Mouse (Mus musculus) bone marrow, adult 2 months (tissue): ENCODE data around the gene Rnase2a. TPM values are rescaled to one million over a fixed set of nuclear protein-coding genes. Genes with fewer than 3 reads are reported as not detected.
A peak's percentile ranks its signal among the peaks of the same experiment; 100 is the strongest.
"Not testable (repeated sequence)": the region's sequence is repeated elsewhere in the genome, so short reads cannot be mapped to it uniquely, and the experiment has no call there.

Source experiments
- H3K27ac ChIP-seq: fragments of 200-500 bp; 2 replicates; pipeline ENCODE4 v1.5.1; 2012; ENCODE audit warnings: low read depth, mild to moderate bottlenecking, control low read depth, inconsistent platforms, low read length; ENCODE audit not compliant: control insufficient read depth, poor library complexity, insufficient read depth
- H3K4me1 ChIP-seq: fragments of 200-500 bp; 2 replicates; pipeline ENCODE4 v1.6.1; 2011; ENCODE audit warnings: low read length; ENCODE audit not compliant: control insufficient read depth, insufficient read depth
- H3K4me3 ChIP-seq: fragments of 200-500 bp; replicated peaks from 2 replicates; pipeline ENCODE3; 2011; ENCODE audit warnings: mild to moderate bottlenecking, low read depth, low read length, control low read depth; ENCODE audit not compliant: control insufficient read depth
- CTCF ChIP-seq: fragments of 200-500 bp; IDR thresholded peaks from 2 replicates; pipeline ENCODE4 v1.5.1; 2011; ENCODE audit warnings: low read length, control low read depth; ENCODE audit not compliant: control insufficient read depth, insufficient read depth
- POLR2A ChIP-seq: fragments of 200-500 bp; IDR thresholded peaks from 2 replicates; pipeline ENCODE4 v1.6.1; 2011; ENCODE audit warnings: low read depth, mild to moderate bottlenecking, control low read depth, low read length, borderline replicate concordance; ENCODE audit not compliant: control insufficient read depth
- WGBS: fragments of 180-500 bp; shearing (Covaris S2); methylation state at CpG from one replicate; pipeline ENCODE4 v1.1.7; 2018; 5-methylcytosine and 5-hydroxymethylcytosine counted together
- polyA plus RNA-seq: library from polyadenylated mRNA; stranded (reverse); fragments of >200 nt; gene quantifications from 2 replicates; pipeline ENCODE4 v1.2.4, GENCODE M21; 2011; ENCODE audit warnings: low replicate concordance; ENCODE audit not compliant: missing spikeins, insufficient read depth, insufficient read length

The Rnase2a gene
- polyA plus RNA-seq, 1 experiment: not detected

DNA sequence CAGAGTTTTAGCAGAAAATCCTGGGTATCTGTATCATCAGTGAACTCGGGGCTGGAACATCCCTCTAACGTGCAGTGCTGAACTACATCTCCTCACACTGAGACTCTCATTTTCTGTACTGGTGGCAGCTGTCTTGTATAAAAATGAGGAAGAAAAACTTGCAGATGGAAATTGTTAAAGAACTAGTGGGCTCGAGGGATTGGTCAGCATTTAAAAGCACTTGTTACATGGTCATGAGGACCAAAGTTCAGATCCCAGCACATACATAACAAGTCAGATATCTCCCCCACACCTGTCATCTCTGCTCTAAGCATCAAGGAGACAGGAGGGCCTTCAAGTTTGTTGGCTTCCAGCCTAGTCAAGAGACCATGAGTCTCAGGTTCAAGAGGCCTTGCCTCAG is 5.6 kb downstream of the Rnase2a start:
- Histone ChIP-seq H3K4me1 (no peaks in the 10 kb centered on the region), H3K27ac (no peak overlapping the region), H3K4me3 (no peak overlapping the region)
- 37% methylated on average over 3 of the region's 3 CpGs for WGBS
- TF ChIP-seq POLR2A: no peak
- no peak for TF ChIP-seq CTCF

DNA sequence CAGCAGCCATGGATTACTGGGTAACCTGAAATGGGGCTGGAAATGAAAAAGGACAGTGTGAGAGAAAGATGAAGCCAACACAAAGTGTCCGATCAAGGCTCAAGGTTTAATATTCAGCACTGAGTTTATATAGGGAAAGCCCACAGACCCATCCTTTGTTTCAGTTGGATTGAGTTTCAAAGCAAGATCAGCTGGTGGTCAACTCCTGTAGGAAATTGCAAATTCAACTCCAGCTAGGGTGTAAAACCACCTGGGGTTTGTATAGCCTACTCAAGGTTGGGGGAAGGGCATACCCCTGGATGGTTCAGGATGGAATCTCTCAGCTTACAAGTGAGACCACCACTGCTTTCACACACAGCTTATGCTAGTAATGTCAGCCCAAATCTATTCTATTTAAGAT is 8.2 kb downstream of the Rnase2a start:
- TF ChIP-seq CTCF (no peak), POLR2A (no peak)
- no peak overlapping the region for H3K4me3 ChIP-seq
- H3K4me1 ChIP-seq: no peaks in the 10 kb centered on the region
- 94% methylated on average over 1 of the region's 1 CpGs for WGBS
- H3K27ac ChIP-seq: no peak overlapping the region

DNA sequence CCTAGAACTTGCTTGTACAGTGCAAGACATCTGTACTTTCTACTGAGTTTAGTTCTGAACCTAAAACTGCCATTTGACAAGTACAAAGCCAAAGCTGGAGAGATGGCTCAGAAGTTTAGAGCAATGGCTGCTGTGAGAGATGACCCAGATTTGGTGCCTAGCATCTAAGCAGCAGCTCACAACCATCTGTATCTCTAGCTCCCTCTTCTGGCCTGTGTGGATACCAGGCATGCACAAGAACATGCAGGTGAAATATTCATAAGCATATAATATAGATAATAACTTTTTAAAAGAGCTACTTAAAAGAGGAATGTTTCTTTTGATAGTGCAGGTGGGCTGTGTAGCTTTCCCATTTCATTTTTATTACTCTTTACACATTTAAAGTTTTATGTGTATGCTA is 15.0 kb downstream of the Rnase2a start:
- Histone ChIP-seq H3K4me3 (no peak overlapping the region), H3K4me1 (no peaks in the 10 kb centered on the region), H3K27ac (no peak overlapping the region)
- TF ChIP-seq CTCF: peak; percentile 66
- TF ChIP-seq POLR2A: no peak

DNA sequence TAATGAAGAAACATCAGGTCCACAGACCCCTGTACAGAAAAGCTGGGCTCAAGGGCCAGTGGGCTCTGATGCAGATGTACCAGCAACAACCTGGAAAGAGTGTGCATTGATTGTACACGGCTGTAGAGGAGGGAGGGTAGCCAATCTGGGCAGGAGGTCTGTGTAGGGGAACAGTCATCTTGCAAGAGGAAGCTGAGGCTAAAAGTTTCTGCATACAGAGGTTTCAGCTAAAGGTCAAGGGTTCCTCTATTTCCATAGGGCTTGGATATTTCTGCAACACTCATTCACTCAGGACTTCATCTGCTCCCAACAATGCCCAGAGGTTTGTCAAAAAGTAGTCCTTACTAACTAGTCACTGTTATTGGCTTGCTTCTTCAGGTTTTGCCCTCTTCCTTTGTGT is 18.4 kb downstream of the Rnase2a start:
- H3K27ac ChIP-seq: not testable (repeated sequence)
- WGBS: 3% methylated on average over 1 of the region's 1 CpGs

DNA sequence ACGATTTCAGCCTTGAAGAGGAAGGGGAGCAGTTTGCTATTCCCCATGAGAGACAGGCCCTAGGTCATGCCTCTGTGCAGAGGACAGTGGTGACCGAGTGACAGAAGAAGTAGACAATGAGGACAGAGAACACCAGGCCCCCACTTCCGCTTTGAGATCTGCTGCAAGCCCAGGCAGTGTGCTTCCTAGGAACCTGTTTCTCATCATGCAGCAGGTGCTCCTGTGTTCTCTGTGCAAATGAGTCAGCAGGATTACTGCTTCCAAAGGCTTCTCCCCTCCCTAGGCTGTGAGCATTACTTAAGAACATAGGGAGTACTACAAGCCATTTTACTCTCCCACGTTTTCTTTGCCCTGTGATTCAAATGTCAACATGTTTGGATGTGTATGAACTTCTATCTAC is 26.3 kb downstream of the Rnase2a start:
- not testable (repeated sequence) for H3K4me1 ChIP-seq, H3K27ac ChIP-seq, H3K4me3 ChIP-seq
- 48% methylated on average over 4 of the region's 4 CpGs for WGBS

More for the DNA sequence above, 18.4 kb downstream of the Rnase2a start:
- not testable (repeated sequence) for H3K4me3 ChIP-seq, H3K4me1 ChIP-seq

DNA sequence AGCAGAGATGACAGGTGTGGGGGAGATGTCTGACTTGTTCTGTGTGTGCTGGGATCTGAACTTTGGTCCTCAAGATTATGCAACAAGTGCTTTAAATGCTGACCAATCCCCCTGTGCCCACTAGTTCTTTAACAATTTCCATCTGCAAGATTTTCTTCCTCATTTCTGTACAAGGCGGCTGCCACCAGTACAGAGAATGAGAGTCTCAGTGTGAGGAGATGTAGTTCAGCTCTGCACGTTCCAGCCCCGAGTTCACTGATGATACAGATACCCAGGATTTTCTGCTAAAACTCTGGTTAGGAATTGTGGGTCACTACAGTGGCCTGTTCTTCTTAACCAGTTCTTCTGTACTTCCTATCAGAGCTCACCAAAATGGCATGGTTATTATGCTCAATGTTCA is 35.8 kb downstream of the Rnase2a start:
- H3K4me3 ChIP-seq, H3K27ac ChIP-seq, H3K4me1 ChIP-seq: not testable (repeated sequence)
- WGBS: 69% methylated on average over 3 of the region's 3 CpGs

Other genes starting within 250 kb of the Rnase2a start
- gene Rnase10, start 248.4 kb downstream of the Rnase2a start, polyA plus RNA-seq: not detected in 2 replicates
- not detected in 2 replicates for gene Rnase9, start 214.2 kb downstream of the Rnase2a start, polyA plus RNA-seq
- gene Rnase11, start 205.9 kb downstream of the Rnase2a start, polyA plus RNA-seq: not detected in 2 replicates
- 4.9 TPM in 1 of 2 replicates, not detected in the other for gene Rnase12, start 198.5 kb downstream of the Rnase2a start, polyA plus RNA-seq
- gene Olfr750, start 181.7 kb downstream of the Rnase2a start, polyA plus RNA-seq: not detected in 2 replicates
- 3.1 and 8.7 TPM in 2 replicates for gene Rnase4, start 165.0 kb downstream of the Rnase2a start, polyA plus RNA-seq
- gene Ang, start 165.0 kb downstream of the Rnase2a start, polyA plus RNA-seq: 4.4 and 7.2 TPM in 2 replicates
- not detected in 2 replicates for gene Eddm3b, start 141.7 kb downstream of the Rnase2a start, polyA plus RNA-seq
- 11.6 and 19.4 TPM in 2 replicates for gene Rnase6, start 132.2 kb downstream of the Rnase2a start, polyA plus RNA-seq
- gene Rnase1, start 109.3 kb downstream of the Rnase2a start, polyA plus RNA-seq: not detected in 2 replicates
- gene Rnase2b, start 93.9 kb downstream of the Rnase2a start, polyA plus RNA-seq: not detected in 2 replicates
- gene Ang2, start 57.0 kb downstream of the Rnase2a start, polyA plus RNA-seq: not detected in 2 replicates
- gene Ear14, start 52.7 kb downstream of the Rnase2a start, polyA plus RNA-seq: not detected in 2 replicates
- not detected in 2 replicates for gene Gm7247, start 105.6 kb upstream of the Rnase2a start, polyA plus RNA-seq
- gene Vmn2r88, start 154.7 kb upstream of the Rnase2a start, polyA plus RNA-seq: not detected in 2 replicates
- gene Vmn2r89, start 195.7 kb upstream of the Rnase2a start, polyA plus RNA-seq: not detected in 2 replicates